ENCODE assay signal across 21 mouse cellular contexts in genomic region chr13:99963814-99964213, GRCm38 (mm10). TPM values are rescaled to one million over a fixed set of nuclear protein-coding genes. Genes with fewer than 3 reads are reported as not detected.
A peak's percentile ranks its signal among the peaks of the same experiment; 100 is the strongest.
DNase-seq lines count a peak whose midpoint lies in the region; ATAC-seq lines count a peak whose summit lies in the region.
"Had no signal": no experiment of that assay in that cellular context is flagged by ENCODE, and none has a peak within 500 bp of the region (broad histone marks: within the 10 kb centered on the region; RNA-seq: fewer than 3 reads in every experiment).

No protein-coding gene starts in this region.

- H3K4me3 ChIP-seq in hindbrain, embryonic 13.5 days: no peak overlapping the region
- no peak overlapping the region for H3K4me3 ChIP-seq in hindbrain, embryonic 12.5 days
- H3K4me3 ChIP-seq in neural tube, embryonic 12.5 days: no peak overlapping the region
- H3K4me3 ChIP-seq in neural tube, embryonic 14.5 days (ENCODE audit: low read depth, low read length): no peak overlapping the region
- H3K4me3 ChIP-seq: heart, embryonic 10.5 days; limb, embryonic 15.5 days; midbrain, embryonic 13.5 days; myocyte had no signal

- H3K4me1 ChIP-seq in hindbrain, embryonic 13.5 days (replicated peaks): 0 out of 2 replicates have a peak, but pooled peaks cover 6% of the 10 kb centered on the region
- no peaks in the 10 kb centered on the region for H3K4me1 ChIP-seq in hindbrain, embryonic 12.5 days
- H3K4me1 ChIP-seq in neural tube, embryonic 12.5 days: no peaks in the 10 kb centered on the region
- H3K4me1 ChIP-seq in neural tube, embryonic 14.5 days (ENCODE audit: control insufficient read depth, insufficient read depth, low read length): no peaks in the 10 kb centered on the region
- H3K4me1 ChIP-seq: heart, embryonic 10.5 days; limb, embryonic 15.5 days had no signal

- no peak overlapping the region for H3K9ac ChIP-seq in hindbrain, embryonic 13.5 days
- H3K9ac ChIP-seq in hindbrain, embryonic 12.5 days: no peak overlapping the region
- no peak overlapping the region for H3K9ac ChIP-seq in neural tube, embryonic 12.5 days
- H3K9ac ChIP-seq in neural tube, embryonic 14.5 days (replicated peaks; ENCODE audit: low read depth, low read length): no peak overlapping the region
- H3K9ac ChIP-seq: limb, embryonic 15.5 days; liver, embryonic 14.5 days; lung, embryonic 14.5 days; midbrain, embryonic 13.5 days had no signal

- H3K27ac ChIP-seq in hindbrain, embryonic 13.5 days: peak overlapping the region; percentile 61
- H3K27ac ChIP-seq in hindbrain, embryonic 12.5 days: no peak overlapping the region
- no peak overlapping the region for H3K27ac ChIP-seq in neural tube, embryonic 12.5 days
- peak overlapping the region; percentile 68; the same call in 1 of the 2 replicates for H3K27ac ChIP-seq in neural tube, embryonic 14.5 days (ENCODE audit: low read depth, low read length)
- H3K27ac ChIP-seq: heart, embryonic 10.5 days; limb, embryonic 15.5 days; liver, embryonic 14.5 days; midbrain, embryonic 13.5 days had no signal

- WGBS in hindbrain, embryonic 13.5 days: 57% methylated on average over 6 of the region's 6 CpGs
- WGBS in hindbrain, embryonic 12.5 days: 79% methylated on average over 6 of the region's 6 CpGs
- WGBS in neural tube, embryonic 12.5 days: 69% methylated on average over 6 of the region's 6 CpGs
- 54% methylated on average over 6 of the region's 6 CpGs for WGBS in neural tube, embryonic 14.5 days

- no peaks in the 10 kb centered on the region for H3K9me3 ChIP-seq in hindbrain, embryonic 13.5 days
- H3K9me3 ChIP-seq in hindbrain, embryonic 12.5 days (replicated peaks): no peaks in the 10 kb centered on the region
- no peaks in the 10 kb centered on the region for H3K9me3 ChIP-seq in neural tube, embryonic 12.5 days
- H3K9me3 ChIP-seq in neural tube, embryonic 14.5 days (ENCODE audit: control insufficient read depth, low read length): no peaks in the 10 kb centered on the region
- H3K9me3 ChIP-seq: G1E; heart, embryonic 10.5 days; limb, embryonic 15.5 days; midbrain, embryonic 13.5 days had no signal

- H3K27me3 ChIP-seq in hindbrain, embryonic 13.5 days: no peaks in the 10 kb centered on the region
- no peaks in the 10 kb centered on the region for H3K27me3 ChIP-seq in hindbrain, embryonic 12.5 days
- H3K27me3 ChIP-seq in neural tube, embryonic 12.5 days (replicated peaks): no peaks in the 10 kb centered on the region
- no peaks in the 10 kb centered on the region for H3K27me3 ChIP-seq in neural tube, embryonic 14.5 days (ENCODE audit: control insufficient read depth, insufficient read depth, low read length)
- H3K27me3 ChIP-seq: limb, embryonic 15.5 days; midbrain, embryonic 13.5 days had no signal

- peaks cover 14% of the 10 kb centered on the region for H3K36me3 ChIP-seq in hindbrain, embryonic 13.5 days
- H3K36me3 ChIP-seq in hindbrain, embryonic 12.5 days: 0 out of 2 replicates have a peak, but pooled peaks cover 13% of the 10 kb centered on the region
- H3K36me3 ChIP-seq in neural tube, embryonic 12.5 days: no peaks in the 10 kb centered on the region
- H3K36me3 ChIP-seq in neural tube, embryonic 14.5 days (ENCODE audit: control insufficient read depth, insufficient read depth, low read length): no peaks in the 10 kb centered on the region
- H3K36me3 ChIP-seq: G1E had no signal

- no peak overlapping the region for H3K4me2 ChIP-seq in hindbrain, embryonic 13.5 days
- no peak overlapping the region for H3K4me2 ChIP-seq in hindbrain, embryonic 12.5 days (replicated peaks)
- H3K4me2 ChIP-seq in neural tube, embryonic 12.5 days (replicated peaks): no peak overlapping the region
- H3K4me2 ChIP-seq in neural tube, embryonic 14.5 days (ENCODE audit: low read depth, low read length): no peak overlapping the region
- H3K4me2 ChIP-seq: limb, embryonic 15.5 days; lung, embryonic 14.5 days; midbrain, embryonic 13.5 days had no signal

- DNase-seq in neural tube, embryonic 10.5 days (ENCODE audit: extremely low spot score, low spot score): no peak
- DNase-seq in spleen, adult 18-20 months: no peak
- DNase-seq: adrenal gland, adult 8-10 months; cerebellum, adult 2 months; cerebellum, postnatal 36 days; embryo, embryonic 11 days; kidney, postnatal 25 days; lung, embryonic 14.5 days; thymus, postnatal 25 days had no signal

- 0 out of 2 replicates have a peak, but pooled peaks have one; percentile 28 for ATAC-seq in hindbrain, embryonic 13.5 days (ENCODE audit: low FRiP score)
- ATAC-seq in hindbrain, embryonic 12.5 days (ENCODE audit: low FRiP score): no peak
- ATAC-seq in neural tube, embryonic 12.5 days (ENCODE audit: low FRiP score, low read depth): peak; percentile 56; the same call in 1 of the 2 replicates
- peak; percentile 80 for ATAC-seq in neural tube, embryonic 14.5 days (ENCODE audit: low read depth)
- no peak for ATAC-seq in erythroblast, adult 5-6 weeks (replicated peaks; ENCODE audit: low FRiP score, poor library complexity, severe bottlenecking)
- ATAC-seq: intestine, embryonic 16.5 days; midbrain, embryonic 13.5 days had no signal

RNA-seq across cellular contexts. Expression of gene Mccc2, which starts 51.6 kb away (rescaled TPM):
- polyA plus RNA-seq in hindbrain, embryonic 13.5 days (2015; fragmentation: Nextera tagmentation; extraction: Ambion mirVana): 32.5 and 34.2 TPM in 2 replicates
- polyA plus RNA-seq in hindbrain, embryonic 12.5 days (2016; fragmentation: Nextera tagmentation; extraction: Ambion mirVana): 36.4 and 37.9 TPM in 2 replicates
- 33.7 and 35.3 TPM in 2 replicates for polyA plus RNA-seq in neural tube, embryonic 12.5 days (2016; fragmentation: Nextera tagmentation; extraction: Ambion mirVana)
- 37.2 and 44.0 TPM in 2 replicates for polyA plus RNA-seq in neural tube, embryonic 14.5 days (2014; fragmentation: Nextera tagmentation; extraction: Ambion mirVana)
- total RNA-seq in erythroblast, adult 5-6 weeks (2015; ENCODE audit: low replicate concordance): 2.9 and 6.0 TPM in 2 replicates
- total RNA-seq in erythroblast, adult 5-6 weeks (2017; ENCODE audit: low replicate concordance): 2.0 and 2.4 TPM in 2 replicates

Comparison
In these comparisons a context has a peak if more than half of its experiments do, and no peak if none do; other contexts are left out.
1. ATAC-seq: peak in hindbrain, embryonic 13.5 days (single experiment), neural tube, embryonic 12.5 days (single experiment) and neural tube, embryonic 14.5 days (single experiment); none in hindbrain, embryonic 12.5 days (single experiment) and erythroblast, adult 5-6 weeks (single experiment).
2. H3K27ac ChIP-seq: peak in hindbrain, embryonic 13.5 days (single experiment) and neural tube, embryonic 14.5 days (single experiment); none in hindbrain, embryonic 12.5 days (single experiment) and neural tube, embryonic 12.5 days (single experiment).